Mouse (Mus musculus): ENCODE data around the gene 4931429L15Rik. TPM values are rescaled to one million over a fixed set of nuclear protein-coding genes. Genes with fewer than 3 reads are reported as not detected.

The 4931429L15Rik gene
- polyA plus RNA-seq, 1 experiment: not detected

DNA sequence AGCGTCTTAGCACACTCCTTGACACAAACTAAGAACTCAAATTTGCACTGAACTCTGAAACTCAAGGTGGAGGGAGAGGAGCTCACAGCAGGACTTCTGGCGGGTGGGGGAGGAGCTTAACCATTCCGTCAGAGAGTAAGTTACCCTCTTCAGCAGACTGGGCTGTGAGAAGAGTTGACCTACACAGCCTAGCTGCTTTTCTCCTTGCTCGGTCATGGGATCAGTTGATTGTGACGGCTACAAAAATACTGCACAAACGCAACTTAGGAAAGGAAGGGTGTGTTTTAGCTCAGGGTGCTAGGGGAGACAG lies 10.8 kb upstream of the 4931429L15Rik start:
- no peak for TF ChIP-seq GATA1 (IDR thresholded peaks at IDR 0.05; ENCODE audit: low read length)

DNA sequence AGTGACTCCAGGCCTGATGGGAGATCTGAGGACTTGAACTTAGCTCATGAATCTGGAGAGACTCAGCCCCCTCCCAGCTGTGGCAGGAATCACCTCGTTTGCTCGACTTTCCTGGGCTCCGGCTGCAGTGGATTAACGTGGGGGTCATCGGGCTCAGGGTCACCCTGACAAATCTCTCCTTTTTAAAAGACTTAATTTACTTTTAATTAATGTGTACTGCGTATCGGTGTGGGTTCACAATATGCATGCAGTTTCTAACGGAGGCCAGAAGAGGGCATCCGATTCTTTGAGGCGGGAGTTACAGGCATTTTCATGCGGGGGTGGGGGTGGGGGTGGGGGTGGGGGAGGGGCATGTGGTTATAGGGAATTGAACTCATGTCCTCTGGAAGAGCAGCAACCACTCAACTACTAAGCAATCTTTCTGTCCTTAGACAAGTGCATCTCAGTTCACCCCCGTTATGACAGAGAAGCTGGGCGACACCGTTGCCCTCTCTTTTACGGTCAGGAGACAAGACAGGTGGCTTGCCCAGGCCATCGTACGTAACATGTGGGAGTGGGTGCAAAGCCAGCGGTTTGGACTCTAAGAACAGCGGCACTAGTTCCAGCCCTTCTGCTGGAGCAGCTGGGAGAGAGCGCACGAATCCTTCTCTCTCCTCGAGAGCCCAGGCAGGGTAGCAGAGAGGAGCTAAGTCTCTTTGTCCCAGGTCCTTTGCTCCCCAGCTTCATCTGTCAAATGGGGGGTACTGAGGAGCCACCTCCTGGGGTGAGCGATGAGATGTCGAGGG lies 10.2 kb upstream of the 4931429L15Rik start:
- no peak for TF ChIP-seq GATA1 (IDR thresholded peaks at IDR 0.05; ENCODE audit: low read length)

DNA sequence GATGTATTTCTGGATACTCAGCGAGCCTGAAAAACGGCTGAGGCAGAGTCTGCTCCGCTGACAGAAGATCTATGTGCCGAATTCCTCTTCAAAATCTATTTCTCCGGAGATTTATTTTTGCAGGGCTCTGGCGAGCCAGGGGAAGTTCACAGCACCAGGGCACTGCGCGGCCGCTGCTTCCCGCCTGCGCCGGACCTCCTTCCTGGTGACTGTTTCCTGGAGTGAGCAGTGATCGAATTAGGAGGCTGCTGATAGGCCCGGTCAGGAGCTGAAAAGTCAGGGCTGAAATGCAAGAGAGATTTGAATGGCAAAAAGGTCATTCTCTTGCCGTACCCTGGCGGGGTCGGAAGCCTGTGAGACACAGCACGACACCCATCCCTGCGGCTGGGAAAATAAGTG lies 9.5 kb upstream of the 4931429L15Rik start:
- TF ChIP-seq GATA1 (IDR thresholded peaks at IDR 0.05; ENCODE audit: low read length): no peak

DNA sequence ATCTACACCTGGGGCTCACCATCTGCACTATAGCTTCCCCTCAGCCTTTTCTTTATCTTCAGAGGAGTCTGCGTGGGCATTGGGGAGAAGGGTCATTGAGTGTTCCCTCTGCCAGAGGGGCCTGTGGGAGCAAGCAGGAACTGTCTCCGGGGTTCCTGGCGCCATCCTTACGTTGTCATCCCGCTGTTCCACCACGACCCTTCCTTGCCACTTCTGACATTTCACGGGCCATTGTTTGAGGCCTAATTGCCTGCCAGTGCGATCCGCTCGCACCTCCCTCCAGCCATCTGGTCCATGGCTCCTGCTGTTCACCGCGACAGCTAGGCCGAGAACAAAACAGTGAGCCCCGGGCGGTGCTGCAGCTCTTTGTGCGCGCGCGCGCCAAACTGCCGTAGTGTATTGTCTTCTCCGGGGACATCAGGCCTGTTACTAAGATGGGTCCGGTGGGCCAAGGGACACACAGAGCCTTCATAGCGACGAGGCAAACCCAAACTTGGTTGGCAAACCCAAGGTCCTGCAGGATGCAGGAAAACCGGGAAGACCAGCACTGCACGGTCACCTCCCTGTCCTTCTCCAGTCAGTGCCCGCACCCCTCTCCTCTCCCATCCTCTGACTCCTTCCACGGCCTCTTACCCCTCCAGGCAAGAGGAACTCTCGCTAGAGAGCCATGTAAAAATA lies 8.9 kb upstream of the 4931429L15Rik start:
- no peak for TF ChIP-seq GATA1 (IDR thresholded peaks at IDR 0.05; ENCODE audit: low read length)

DNA sequence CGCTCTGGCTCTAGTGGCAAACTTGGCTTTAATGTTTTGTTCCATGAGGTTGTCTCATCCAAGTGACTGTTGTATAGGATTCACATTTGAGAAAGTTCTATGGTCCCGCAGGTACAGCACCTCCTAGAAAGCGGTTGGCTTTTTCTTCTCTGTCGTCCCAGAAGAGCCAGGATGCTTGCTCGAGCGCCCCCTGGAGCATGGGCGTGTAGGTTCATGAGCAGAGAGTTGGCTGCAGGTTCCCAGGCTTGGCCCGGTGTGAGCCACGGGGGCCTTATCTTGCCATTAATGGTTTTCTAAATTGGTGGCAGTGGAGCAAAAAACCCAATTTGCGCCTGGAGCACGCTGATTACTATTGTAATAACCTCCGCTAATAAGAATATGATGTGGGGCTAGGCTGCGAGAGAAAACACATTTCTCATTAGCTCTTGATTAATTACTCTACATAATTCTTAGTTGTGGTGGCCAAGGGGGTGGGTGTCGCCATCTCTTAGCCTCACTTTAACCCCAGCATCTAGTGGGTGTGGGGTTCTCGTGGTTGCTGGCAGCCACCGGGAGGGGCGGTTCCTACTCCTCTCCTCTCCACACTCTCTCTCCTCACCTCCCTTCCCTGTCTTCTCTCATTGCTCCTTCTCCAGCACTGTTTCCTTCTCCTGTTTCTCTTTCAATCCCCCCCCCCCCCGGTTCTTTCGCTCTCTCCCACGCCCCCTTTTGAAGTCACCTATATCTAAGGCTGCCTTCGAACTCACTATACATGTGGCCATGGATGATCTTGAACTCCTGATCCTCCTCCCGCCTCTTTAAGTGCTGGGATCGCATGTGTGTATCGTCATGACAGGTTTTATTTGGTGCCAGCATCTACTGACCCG lies 8.2 kb upstream of the 4931429L15Rik start:
- no peak for TF ChIP-seq GATA1 (IDR thresholded peaks at IDR 0.05; ENCODE audit: low read length)

GRCm38 (mm10) chr9:46326694-46327405 lies 7.1 kb upstream of the 4931429L15Rik start:
- TF ChIP-seq GATA1 (IDR thresholded peaks at IDR 0.05; ENCODE audit: low read length): no peak

- no peak for TF ChIP-seq GATA1 (IDR thresholded peaks at IDR 0.05; ENCODE audit: low read length)
Measured at GRCm38 (mm10) chr9:46320461-46320860, 675 bp upstream of the 4931429L15Rik start.

- no peak for TF ChIP-seq GATA1 (IDR thresholded peaks at IDR 0.05; ENCODE audit: low read length)
Measured at GRCm38 (mm10) chr9:46317957-46318356, 1.8 kb downstream of the 4931429L15Rik start.

DNA sequence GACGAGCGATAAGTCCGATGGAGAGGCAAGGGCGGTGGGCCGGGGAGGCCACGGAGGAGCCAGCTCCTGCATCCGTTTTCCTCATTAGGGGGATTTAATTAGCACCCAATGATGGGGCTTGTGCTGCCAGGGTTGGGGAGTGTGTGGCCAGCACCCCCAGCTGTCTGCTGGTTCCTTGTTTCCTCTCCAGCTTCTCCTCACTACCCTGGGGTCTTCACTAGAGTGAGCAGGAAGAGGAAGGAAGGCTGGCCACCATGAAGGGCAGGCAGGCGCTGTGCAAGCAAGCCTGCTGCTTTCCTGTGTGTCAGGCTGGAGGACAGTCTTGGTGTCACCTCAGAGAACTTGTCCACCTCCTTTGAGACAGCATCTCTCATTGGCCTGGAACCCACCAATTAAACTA lies 2.9 kb downstream of the 4931429L15Rik start:
- TF ChIP-seq GATA1 (IDR thresholded peaks at IDR 0.05; ENCODE audit: low read length): no peak

GRCm38 (mm10) chr9:46316388-46316787 lies 3.4 kb downstream of the 4931429L15Rik start:
- TF ChIP-seq GATA1 (IDR thresholded peaks at IDR 0.05; ENCODE audit: low read length): no peak

DNA sequence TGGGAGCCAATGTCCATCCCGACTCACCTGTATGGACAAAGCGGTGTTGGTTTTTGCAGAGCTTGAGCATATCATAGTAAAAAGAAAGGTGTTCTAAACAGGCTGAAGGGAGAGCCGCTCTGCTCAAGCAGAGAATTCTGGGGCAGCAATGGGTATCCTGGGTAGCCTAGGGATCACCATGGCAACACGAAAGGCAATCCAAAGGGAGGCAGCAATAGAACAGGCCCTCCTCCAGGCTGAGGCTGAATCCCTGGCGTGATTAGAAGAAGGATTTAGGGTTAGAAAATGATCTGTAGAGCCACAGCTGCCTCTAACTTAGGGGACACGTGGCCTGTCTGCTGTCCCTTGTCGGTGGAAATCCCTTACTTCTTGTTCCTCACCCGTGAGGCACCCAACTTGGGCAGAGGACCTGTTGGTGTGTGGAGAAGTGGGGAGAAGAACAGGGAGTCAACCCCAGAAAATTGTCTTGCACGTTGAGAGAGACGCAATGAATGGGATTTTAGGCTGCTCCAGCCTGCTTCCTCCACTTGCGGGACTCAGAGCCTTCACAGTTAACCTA lies 3.9 kb downstream of the 4931429L15Rik start:
- TF ChIP-seq GATA1 (IDR thresholded peaks at IDR 0.05; ENCODE audit: low read length): no peak

DNA sequence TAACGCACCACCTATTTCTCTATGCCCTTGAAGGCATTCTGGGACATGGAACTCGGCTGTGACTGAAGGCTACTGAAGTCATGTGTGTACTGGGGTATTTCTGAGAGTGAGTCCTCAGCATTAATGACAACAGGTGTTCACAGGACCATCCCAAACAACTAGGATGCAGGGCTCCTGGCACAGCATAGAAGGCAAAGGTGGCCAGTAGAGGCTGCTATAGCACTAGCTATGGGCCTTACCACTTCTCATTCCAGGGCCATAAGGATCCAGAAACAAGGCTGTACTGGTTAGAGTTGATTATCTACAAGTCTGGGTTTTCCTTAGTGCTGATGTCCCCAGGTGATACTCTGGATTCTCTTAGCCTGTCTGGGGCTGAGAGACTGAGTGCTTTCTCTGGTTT lies 4.9 kb downstream of the 4931429L15Rik start:
- TF ChIP-seq GATA1 (IDR thresholded peaks at IDR 0.05; ENCODE audit: low read length): no peak

DNA sequence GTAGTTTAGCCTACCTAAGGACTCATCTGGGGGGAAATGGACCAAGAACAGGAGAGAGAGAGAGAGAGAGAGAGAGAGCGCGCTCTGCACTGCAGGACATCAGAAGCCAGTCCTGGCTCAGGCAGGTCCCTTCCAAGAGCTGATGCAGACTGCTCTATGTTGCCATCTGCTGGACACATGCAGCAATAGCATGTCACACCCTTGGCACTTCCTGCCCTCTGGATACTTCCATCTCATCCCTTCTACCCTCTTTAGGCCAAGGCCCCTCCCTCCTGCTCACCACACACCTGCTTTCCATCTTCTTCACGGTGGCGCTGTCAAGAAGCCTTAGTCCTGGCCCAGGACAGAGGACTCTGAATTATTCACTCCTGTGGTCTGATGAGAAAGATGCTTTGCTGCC lies 5.3 kb downstream of the 4931429L15Rik start:
- no peak for TF ChIP-seq GATA1 (IDR thresholded peaks at IDR 0.05; ENCODE audit: low read length)

DNA sequence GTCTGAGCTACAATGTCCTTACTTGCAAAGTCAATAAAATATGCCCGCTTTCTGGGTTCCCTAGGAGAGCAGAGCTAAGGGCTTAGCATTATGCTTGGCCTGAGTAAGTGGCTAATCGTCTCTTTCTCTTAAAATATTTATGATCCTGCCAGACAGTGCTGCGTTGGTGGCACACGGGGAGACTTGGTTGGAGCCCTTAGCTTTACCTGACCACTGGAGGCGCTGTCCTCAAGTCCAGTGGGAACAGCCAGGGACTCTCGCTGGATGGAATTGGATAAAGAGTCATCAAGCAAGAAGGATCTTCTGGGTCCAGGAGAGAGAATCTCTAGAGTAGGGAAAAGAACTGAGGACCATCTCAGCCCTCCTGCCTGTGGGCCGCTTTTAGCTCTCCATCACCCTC lies 10.7 kb downstream of the 4931429L15Rik start:
- TF ChIP-seq GATA1 (IDR thresholded peaks at IDR 0.05; ENCODE audit: low read length): no peak

DNA sequence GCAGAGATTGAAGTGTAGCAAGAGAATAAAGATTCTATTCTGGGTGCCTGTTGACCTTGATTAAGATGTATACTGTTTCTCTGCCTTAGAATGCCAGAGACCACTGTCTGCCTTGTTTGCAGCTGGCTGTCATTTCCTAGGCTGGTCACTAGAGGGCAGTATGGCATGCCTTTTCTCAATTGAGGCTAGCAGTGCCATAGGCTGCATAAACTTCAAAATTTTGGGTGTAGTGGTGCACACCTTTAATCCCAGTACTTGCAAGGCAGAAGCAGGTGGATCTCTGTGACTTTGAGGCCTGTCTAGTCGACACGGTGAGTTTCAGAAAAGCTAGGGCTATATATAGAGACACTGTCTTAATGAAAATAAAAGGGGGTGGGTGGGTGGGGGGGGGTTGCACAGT lies 17.6 kb downstream of the 4931429L15Rik start:
- TF ChIP-seq GATA1 (IDR thresholded peaks at IDR 0.05; ENCODE audit: low read length): no peak
